Mouse (Mus musculus) embryonic facial prominence, embryonic 10.5 days (tissue): ENCODE measurements around the gene Dbt. TPM values are rescaled to one million over a fixed set of nuclear protein-coding genes. Genes with fewer than 3 reads are reported as not detected.
"Not testable (repeated sequence)": the region's sequence is repeated elsewhere in the genome, so short reads cannot be mapped to it uniquely, and the experiment has no call there.

Source experiments
- DNase-seq: peaks from one replicate; pipeline ENCODE4 v3.0.0-alpha.2; 2017; ENCODE audit warnings: low spot score
- H3K27ac ChIP-seq: fragments of 300-500 bp; sonication (generic); replicated peaks from 2 replicates; pipeline ENCODE4 v1.5.1; 2016; ENCODE audit warnings: mild to moderate bottlenecking
- H3K27me3 ChIP-seq: fragments of 300-500 bp; sonication (generic); replicated peaks from 2 replicates; pipeline ENCODE4 v1.6.1; 2016; ENCODE audit warnings: low read depth, mild to moderate bottlenecking; ENCODE audit not compliant: poor library complexity, severe bottlenecking
- H3K36me3 ChIP-seq: fragments of 300-500 bp; sonication (generic); replicated peaks from 2 replicates; pipeline ENCODE4 v1.6.1; 2016; ENCODE audit warnings: mild to moderate bottlenecking, moderate library complexity
- H3K4me1 ChIP-seq: fragments of 300-500 bp; sonication (generic); 2 replicates; pipeline ENCODE4 v1.6.1; 2016
- H3K4me3 ChIP-seq: fragments of 300-500 bp; sonication (generic); 2 replicates; pipeline ENCODE4 v1.5.1; 2016; ENCODE audit warnings: mild to moderate bottlenecking, moderate library complexity
- H3K9me3 ChIP-seq: fragments of 300-500 bp; sonication (generic); 2 replicates; pipeline ENCODE4 v1.6.1; 2016; ENCODE audit warnings: mild to moderate bottlenecking
- WGBS: fragments of 180-500 bp; shearing (Covaris S2); methylation state at CpG from one replicate; pipeline ENCODE4 v1.1.7; 2016; 5-methylcytosine and 5-hydroxymethylcytosine counted together
- polyA plus RNA-seq: library from polyadenylated mRNA; unstranded; fragments of >200 nt; fragmentation: Nextera tagmentation; extraction: Ambion mirVana; gene quantifications from 2 replicates; pipeline ENCODE4 v1.2.1, GENCODE M21; 2016

The Dbt gene
- polyA plus RNA-seq, 1 experiment from 2014 or later: 12.3 TPM

DNA sequence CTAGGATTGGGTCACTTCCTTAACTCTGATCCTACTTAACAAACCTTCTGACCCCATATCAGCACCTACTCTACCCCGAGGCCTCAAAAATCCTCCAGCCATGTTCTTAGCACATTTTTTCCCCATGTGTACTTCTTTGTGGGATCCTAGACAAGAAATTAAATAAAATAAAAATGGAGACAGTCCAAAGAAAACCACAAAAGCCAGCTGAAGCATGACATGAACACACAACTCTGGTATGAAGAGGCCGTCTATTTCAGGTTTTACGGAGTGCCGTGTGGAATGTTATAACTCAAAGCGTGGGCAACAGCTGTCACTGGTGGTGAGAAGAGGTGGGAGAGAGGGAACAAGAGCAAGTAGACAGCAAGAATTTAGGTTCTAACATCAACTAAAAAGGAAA is 38.5 kb downstream of the Dbt start:
- Histone ChIP-seq H3K9me3 (no peaks in the 10 kb centered on the region), H3K4me1 (no peaks in the 10 kb centered on the region), H3K36me3 (peaks cover 48% of the 10 kb centered on the region), H3K27me3 (no peaks in the 10 kb centered on the region), H3K27ac (no peak overlapping the region), H3K4me3 (no peak overlapping the region)
- WGBS: 98% methylated on average over 5 of the region's 5 CpGs
- DNase-seq: no peak

DNA sequence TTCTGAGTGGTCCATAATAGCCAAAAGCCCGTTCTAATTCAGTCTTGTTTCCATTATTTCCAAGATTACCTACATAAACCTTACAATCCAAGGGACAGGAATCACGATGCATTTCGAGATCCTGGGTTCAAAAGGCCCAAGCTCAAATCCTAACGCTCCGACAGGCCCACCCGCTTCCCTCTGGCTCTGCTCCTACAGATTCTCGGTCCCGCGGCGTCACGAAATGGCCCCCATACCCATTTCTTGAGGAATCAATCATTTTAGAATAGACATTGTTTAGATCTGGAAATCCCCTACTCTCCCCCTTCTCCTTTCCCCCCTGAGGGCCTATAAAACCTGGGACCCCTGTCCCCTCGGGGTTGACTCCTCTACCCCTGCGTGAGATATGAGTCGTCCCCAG is 48.4 kb downstream of the Dbt start:
- H3K4me3 ChIP-seq, H3K4me1 ChIP-seq, H3K27ac ChIP-seq, DNase-seq, H3K9me3 ChIP-seq, H3K36me3 ChIP-seq, H3K27me3 ChIP-seq: not testable (repeated sequence)
- WGBS: 93% methylated on average over 14 of the region's 14 CpGs

DNA sequence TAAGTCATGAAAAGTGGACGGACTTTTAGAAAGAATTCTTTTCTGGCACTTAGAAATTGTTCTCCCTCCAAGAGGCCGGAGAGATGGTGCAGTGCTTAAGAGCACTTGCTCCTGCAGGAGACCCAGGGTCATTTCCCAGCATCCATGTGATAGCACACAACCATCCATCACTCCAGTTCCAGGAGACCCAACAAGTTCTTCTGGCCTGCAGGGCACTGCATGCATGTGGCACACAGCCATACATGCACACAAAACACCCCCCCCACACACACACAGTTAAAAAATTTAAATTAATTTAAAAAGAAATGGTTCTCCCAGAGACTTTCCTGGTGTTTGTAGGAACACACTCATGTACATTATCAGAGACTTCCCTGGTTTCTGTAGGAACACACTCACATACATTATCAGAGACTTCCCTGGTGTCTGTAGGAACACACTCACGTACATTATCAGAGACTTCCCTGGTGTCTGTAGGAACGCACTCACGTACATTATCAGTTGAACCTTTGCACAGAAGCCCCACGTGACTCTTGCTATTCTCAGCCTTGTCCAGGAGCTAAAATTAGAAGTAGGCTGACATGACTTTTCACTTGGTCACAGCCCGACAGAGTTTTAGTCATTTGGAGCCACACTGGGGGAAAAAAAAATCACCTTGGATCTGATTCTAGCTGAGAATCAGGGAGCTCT is 49.7 kb downstream of the Dbt start, which contains the start of gene Lrrc39:
Gene Lrrc39, plus strand, starts transcription at position 566 of the 687 bp plus-strand sequence.
- H3K36me3 ChIP-seq: no peaks in the 10 kb centered on the region
- H3K9me3 ChIP-seq: 0 out of 2 replicates have a peak, but pooled peaks cover 5% of the 10 kb centered on the region
- WGBS: 81% methylated on average over 7 of the region's 7 CpGs
- H3K27ac ChIP-seq: no peak within 1 kb of the TSS
- no peaks in the 10 kb centered on the region for H3K4me1 ChIP-seq
- no peak for DNase-seq
- no peaks in the 10 kb centered on the region for H3K27me3 ChIP-seq
- H3K4me3 ChIP-seq: no peak within 1 kb of the TSS

DNA sequence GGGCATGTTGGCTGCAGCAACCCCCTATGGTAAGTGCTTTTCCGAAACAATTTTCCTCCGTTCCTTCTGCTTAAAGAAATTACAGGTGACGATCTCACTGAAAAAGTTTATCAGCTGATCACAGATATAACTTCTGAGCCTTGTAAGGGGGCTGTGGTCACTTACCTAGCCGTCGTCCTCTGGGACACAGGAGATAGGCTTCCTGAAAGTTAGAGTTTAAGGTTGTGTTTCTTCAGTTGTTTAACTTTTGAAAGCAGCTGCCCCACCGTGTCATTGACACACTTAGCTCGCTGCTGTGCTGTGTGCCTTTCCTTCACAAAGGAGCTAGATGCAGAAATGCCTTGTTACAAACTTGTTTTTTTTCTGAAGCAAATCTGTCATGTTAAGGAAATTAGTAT is 50.2 kb downstream of the Dbt start:
- no peaks in the 10 kb centered on the region for H3K4me1 ChIP-seq
- H3K27me3 ChIP-seq: no peaks in the 10 kb centered on the region
- no peak for DNase-seq
- H3K4me3 ChIP-seq: no peak overlapping the region
- H3K9me3 ChIP-seq: 0 out of 2 replicates have a peak, but pooled peaks cover 5% of the 10 kb centered on the region
- WGBS: 81% methylated on average over 7 of the region's 7 CpGs
- no peaks in the 10 kb centered on the region for H3K36me3 ChIP-seq
- no peak overlapping the region for H3K27ac ChIP-seq

DNA sequence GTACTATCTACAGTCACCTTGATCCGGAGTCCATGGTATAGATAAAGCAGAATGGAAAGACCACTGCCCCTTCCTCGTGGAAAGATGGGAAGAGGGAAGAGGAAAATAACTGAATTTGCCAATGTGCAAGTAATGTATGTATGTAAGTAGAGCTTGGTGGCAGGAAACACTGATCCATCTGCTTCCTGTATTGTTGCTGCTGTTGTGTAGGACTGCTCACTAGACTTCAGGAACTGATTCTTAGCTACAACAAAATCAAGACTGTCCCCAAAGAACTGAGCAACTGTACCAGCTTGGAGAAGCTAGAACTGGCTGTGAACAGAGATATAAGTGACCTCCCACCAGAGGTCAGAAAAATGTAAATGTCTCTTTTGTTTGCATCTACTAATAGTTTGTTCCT is 57.8 kb downstream of the Dbt start:
- 91% methylated on average over 2 of the region's 2 CpGs for WGBS
- no peaks in the 10 kb centered on the region for H3K4me1 ChIP-seq
- H3K4me3 ChIP-seq: no peak overlapping the region
- H3K36me3 ChIP-seq: no peaks in the 10 kb centered on the region
- H3K27me3 ChIP-seq: no peaks in the 10 kb centered on the region
- H3K9me3 ChIP-seq: 0 out of 2 replicates have a peak, but pooled peaks cover 5% of the 10 kb centered on the region
- H3K27ac ChIP-seq: no peak overlapping the region
- no peak for DNase-seq

DNA sequence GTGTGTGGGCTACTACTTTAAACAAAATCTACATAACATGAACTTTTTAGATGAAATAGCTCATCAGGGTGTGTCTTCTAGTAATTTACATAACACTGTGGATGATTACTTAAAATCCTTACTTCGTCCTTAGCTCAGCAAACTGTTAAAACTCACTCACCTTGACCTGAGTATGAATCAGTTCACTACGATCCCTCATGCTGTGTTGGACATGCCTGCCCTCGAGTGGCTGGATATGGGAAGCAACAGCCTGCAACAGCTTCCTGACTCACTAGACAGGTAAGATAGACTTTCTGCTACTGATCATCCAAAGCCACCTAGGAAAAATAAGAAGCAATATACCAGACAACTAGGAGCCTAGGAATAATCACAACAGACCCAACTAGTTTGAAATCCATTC is 64.4 kb downstream of the Dbt start:
- Histone ChIP-seq H3K27me3 (no peaks in the 10 kb centered on the region), H3K9me3 (no peaks in the 10 kb centered on the region), H3K4me1 (no peaks in the 10 kb centered on the region), H3K36me3 (peaks cover 25% of the 10 kb centered on the region), H3K27ac (no peak overlapping the region), H3K4me3 (no peak overlapping the region)
- no peak for DNase-seq
- WGBS: 66% methylated on average over 3 of the region's 3 CpGs

DNA sequence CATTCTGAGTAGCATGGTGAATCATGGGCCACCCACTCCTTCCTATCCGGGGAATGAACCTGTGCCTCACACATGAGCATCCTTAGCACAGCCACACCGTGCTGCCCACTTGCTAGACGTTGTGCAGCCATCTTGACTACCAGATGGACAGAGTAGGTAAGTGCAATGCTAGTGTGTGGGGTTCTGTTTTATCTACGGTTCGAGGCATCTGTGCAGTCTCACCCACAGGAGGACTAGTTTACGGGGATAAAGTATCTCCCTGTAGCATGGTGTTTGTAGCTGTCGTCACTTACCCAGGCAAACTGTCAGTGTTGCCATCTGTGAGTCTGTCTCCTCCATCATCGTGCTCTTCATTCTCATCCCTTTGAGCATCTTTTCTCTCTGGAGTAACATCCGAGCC is 69.3 kb downstream of the Dbt start:
- no peaks in the 10 kb centered on the region for H3K27me3 ChIP-seq
- peaks cover 73% of the 10 kb centered on the region for H3K36me3 ChIP-seq
- H3K4me3 ChIP-seq: no peak overlapping the region
- H3K27ac ChIP-seq: no peak overlapping the region
- no peaks in the 10 kb centered on the region for H3K9me3 ChIP-seq
- DNase-seq: no peak
- H3K4me1 ChIP-seq: no peaks in the 10 kb centered on the region
- 96% methylated on average over 9 of the region's 9 CpGs for WGBS

DNA sequence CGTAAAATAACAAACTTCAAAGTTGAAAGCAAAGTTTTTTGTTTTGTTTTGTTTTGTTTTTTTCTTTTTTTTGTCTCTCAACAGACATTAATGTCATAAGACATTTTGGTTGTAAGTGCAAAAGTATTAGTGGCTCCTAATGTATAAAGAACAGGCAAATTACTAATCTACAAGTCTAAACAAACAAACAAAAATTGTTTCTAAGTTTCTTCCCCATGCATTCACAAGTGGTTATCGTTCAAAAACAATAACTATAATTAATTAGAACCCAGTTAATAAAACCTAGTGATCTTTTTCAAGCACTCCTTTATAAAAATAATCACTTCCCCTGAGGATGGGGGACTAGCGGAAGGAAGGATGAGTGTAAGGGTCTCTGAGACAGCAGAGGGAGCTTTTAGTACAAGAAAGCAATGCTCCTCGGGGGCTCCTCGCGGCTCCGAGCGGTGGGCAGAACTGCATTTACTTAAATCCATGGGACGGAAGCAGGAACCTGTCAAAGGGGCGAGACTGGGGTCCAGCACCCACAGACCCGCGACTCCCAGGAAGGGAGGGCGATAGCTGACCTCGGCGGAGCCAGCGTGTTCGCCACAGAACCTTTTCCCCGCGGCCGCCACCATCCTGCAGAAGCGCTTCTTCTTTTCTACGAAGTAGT is 81.3 kb downstream of the Dbt start:
- Histone ChIP-seq H3K9me3 (no peaks in the 10 kb centered on the region), H3K27ac (peak overlapping the region; percentile 95), H3K4me3 (peak overlapping the region; percentile 81), H3K27me3 (no peaks in the 10 kb centered on the region), H3K36me3 (peaks cover 39% of the 10 kb centered on the region), H3K4me1 (peaks cover 14% of the 10 kb centered on the region)
- no peak for DNase-seq
- 2% methylated on average over 22 of the region's 22 CpGs for WGBS

DNA sequence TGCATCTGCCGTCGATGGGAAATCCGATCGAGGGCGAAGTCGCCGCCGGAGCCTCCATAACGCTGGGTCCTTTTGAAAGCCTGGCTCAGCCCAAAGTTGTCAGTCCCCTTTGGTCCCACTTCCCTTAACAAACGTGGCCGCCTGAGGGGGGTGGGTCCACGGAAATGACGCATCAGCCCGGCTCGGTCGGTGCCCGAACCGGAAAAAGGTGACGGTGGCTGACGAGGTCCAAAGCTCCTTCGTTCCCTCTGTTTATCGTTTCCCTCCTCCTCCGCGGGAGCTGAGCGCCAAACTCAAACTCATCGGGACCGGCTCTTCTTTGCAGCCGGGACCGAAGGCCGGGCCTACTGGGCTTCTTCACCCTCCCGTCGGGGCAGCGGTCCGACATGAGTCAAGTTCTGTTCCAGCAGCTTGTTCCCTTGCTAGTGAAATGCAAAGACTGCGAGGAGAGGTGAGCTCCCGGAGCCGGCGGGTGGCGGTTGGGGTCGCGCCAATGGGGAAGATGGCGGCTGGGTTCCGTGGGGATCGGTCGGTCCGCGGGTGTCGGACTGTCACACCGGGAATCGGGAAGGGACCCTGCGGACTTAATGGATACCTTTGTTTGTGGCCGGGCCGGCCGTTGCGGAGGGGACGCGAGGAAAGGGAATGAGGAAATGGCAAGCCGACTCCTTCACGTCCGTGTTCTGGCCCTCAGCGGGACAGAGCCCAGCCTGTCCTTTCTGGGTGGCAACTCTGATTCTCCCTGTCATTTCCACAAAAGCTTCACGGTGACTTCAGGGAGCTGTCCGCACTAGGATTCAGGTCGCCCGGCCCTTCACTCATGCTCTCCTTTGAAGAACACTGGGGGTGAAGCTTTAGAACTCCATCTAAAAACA is 82.1 kb downstream of the Dbt start, which contains the start of gene Sass6:
Gene Sass6, plus strand, starts transcription at position 255 of the 875 bp plus-strand sequence.
- DNase-seq: peak; percentile 98
- WGBS: under 1% methylated on average over 65 of the region's 65 CpGs
- Histone ChIP-seq H3K9me3 (no peaks in the 10 kb centered on the region), H3K4me1 (peaks cover 14% of the 10 kb centered on the region), H3K4me3 (peak within 1 kb of the TSS; percentile 81), H3K36me3 (peaks cover 32% of the 10 kb centered on the region), H3K27me3 (no peaks in the 10 kb centered on the region), H3K27ac (peak within 1 kb of the TSS; percentile 95)

DNA sequence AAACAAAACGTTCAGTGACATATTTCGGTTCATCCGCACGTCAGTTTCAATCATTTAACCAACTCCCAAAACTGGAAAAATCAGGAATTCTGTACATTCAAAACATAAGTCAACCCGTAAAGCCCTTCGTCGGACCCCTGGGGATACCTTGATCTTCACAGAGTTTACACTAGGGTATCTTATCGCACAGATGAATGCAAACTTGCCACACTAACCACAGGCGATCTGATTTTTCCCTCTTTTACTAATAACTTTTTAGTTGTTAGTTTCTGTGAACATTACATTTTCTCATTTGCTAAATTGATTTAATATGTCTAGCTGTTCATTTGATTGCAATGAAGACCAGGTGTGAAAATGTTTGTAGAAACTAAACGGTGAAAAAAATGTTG is 82.7 kb downstream of the Dbt start:
- 13% methylated on average over 10 of the region's 10 CpGs for WGBS
- Histone ChIP-seq H3K4me3 (peak overlapping the region; percentile 81), H3K4me1 (peaks cover 14% of the 10 kb centered on the region), H3K36me3 (peaks cover 26% of the 10 kb centered on the region), H3K9me3 (no peaks in the 10 kb centered on the region), H3K27me3 (no peaks in the 10 kb centered on the region), H3K27ac (peak overlapping the region; percentile 95)
- no peak for DNase-seq
